Mouse (Mus musculus) embryonic facial prominence, embryonic 15.5 days (tissue): ENCODE data around the gene Lurap1l. TPM values are rescaled to one million over a fixed set of nuclear protein-coding genes. Genes with fewer than 3 reads are reported as not detected.

Experiments
- ATAC-seq: fragments of 200-750 bp; cut with Nextera tagmentation; 2 replicates; pipeline ENCODE4 v1.8.0; 2017; ENCODE audit warnings: low read depth, moderate TSS enrichment; ENCODE audit not compliant: insufficient number of reproducible peaks, low FRiP score, low TSS enrichment
- H3K27ac ChIP-seq: fragments of 300-500 bp; sonication (generic); replicated peaks from 2 replicates; pipeline ENCODE4 v1.5.1; 2015; ENCODE audit warnings: mild to moderate bottlenecking, inconsistent platforms
- H3K27me3 ChIP-seq: fragments of 300-500 bp; sonication (generic); 2 replicates; pipeline ENCODE4 v1.6.1; 2015; ENCODE audit warnings: inconsistent platforms
- H3K36me3 ChIP-seq: fragments of 300-500 bp; sonication (generic); 2 replicates; pipeline ENCODE4 v1.6.1; 2015; ENCODE audit warnings: mild to moderate bottlenecking, inconsistent platforms
- H3K4me1 ChIP-seq: fragments of 300-500 bp; sonication (generic); 2 replicates; pipeline ENCODE4 v1.6.1; 2015; ENCODE audit warnings: inconsistent platforms
- H3K4me2 ChIP-seq: fragments of 300-500 bp; sonication (generic); replicated peaks from 2 replicates; pipeline ENCODE4 v1.6.1; 2015; ENCODE audit warnings: mild to moderate bottlenecking, inconsistent platforms
- H3K4me3 ChIP-seq: fragments of 300-500 bp; sonication (generic); replicated peaks from 2 replicates; pipeline ENCODE4 v1.5.1; 2015; ENCODE audit warnings: mild to moderate bottlenecking, inconsistent platforms
- H3K9ac ChIP-seq: fragments of 300-500 bp; sonication (generic); 2 replicates; pipeline ENCODE4 v1.6.1; 2015; ENCODE audit warnings: inconsistent platforms
- H3K9me3 ChIP-seq: fragments of 300-500 bp; sonication (generic); replicated peaks from 2 replicates; pipeline ENCODE4 v1.6.1; 2016; ENCODE audit warnings: inconsistent platforms
- WGBS: fragments of 180-500 bp; shearing (Covaris S2); methylation state at CpG from one replicate; pipeline ENCODE4 v1.1.7; 2015; 5-methylcytosine and 5-hydroxymethylcytosine counted together
- polyA plus RNA-seq: library from polyadenylated mRNA; unstranded; fragments of >200 nt; fragmentation: Nextera tagmentation; extraction: Ambion mirVana; gene quantifications from 2 replicates; pipeline ENCODE4 v1.2.1, GENCODE M21; 2015

Gene Lurap1l
- polyA plus RNA-seq, 1 experiment from 2014 or later = 20.2 TPM

DNA sequence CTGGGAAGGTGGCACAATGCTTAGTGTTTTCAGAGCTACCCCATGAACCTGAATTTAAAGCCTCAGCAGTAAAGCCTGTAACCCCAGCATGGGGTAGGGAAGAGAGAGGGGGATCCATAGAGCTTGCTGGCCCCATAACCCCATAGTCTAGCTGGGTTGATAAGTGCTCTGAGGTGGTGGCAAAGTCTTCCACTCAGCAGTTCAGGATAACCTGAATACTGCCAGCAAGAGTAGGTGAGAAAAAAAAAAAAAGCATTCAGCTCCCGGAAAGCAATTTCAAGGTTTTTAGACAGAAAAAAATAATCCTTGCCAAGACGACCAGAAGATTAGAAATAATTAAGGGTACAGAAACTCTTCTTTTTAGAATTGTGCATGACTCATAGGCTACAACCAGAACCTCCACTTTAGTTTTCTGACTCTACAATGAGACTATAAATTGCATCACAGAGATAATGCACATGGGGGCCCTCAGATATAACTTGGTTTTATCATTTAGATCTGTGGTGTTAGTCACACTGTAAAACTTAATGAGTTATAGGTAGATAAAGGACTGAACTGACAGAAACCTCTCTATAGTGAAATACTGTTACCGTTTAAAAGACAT lies 8.2 kb downstream of the Lurap1l start:
- 48% methylated on average over 3 of the region's 3 CpGs for WGBS
- H3K27me3 ChIP-seq = no peaks in the 10 kb centered on the region
- no peaks in the 10 kb centered on the region for H3K36me3 ChIP-seq
- H3K4me1 ChIP-seq = no peaks in the 10 kb centered on the region
- no peak overlapping the region for H3K9ac ChIP-seq
- no peak overlapping the region for H3K27ac ChIP-seq
- H3K9me3 ChIP-seq = no peaks in the 10 kb centered on the region
- no peak overlapping the region for H3K4me2 ChIP-seq
- no peak for ATAC-seq
- H3K4me3 ChIP-seq = no peak overlapping the region

DNA sequence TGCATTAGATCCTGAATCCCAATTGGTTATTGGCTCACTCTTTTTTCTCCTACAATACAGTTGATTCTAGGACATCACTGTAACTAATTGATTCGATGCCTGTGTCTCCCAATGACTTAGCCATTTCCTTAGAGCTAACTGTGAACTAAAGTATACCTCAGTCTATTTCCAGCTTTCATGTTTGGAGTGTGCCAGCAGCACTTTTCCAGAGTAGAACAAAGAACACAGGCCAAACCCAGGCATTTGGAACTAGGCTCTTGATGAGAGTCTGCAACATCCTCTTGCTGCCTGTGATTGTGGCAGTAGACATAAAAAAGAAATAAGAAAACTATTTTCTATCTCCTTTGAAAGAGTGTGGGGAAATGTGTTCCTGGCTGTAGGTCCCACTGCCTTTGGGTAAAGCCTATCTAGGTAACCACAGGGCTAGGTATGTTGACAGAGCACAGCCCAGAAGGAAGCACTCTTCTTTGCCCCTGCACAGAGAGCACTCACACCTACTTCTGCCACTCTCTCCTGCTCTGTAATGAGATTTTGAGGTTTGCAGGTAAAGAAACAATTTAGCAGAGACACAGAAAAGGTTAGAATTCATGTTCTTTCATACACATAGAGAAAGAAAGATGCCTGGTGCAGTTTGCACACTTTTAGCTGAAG lies 8.9 kb downstream of the Lurap1l start:
- Histone ChIP-seq H3K4me3 (no peak overlapping the region), H3K27me3 (no peaks in the 10 kb centered on the region), H3K4me2 (no peak overlapping the region), H3K9me3 (no peaks in the 10 kb centered on the region), H3K36me3 (no peaks in the 10 kb centered on the region), H3K4me1 (no peaks in the 10 kb centered on the region), H3K27ac (no peak overlapping the region), H3K9ac (no peak overlapping the region)
- ATAC-seq = no peak
- 51% methylated on average over 1 of the region's 1 CpGs for WGBS

DNA sequence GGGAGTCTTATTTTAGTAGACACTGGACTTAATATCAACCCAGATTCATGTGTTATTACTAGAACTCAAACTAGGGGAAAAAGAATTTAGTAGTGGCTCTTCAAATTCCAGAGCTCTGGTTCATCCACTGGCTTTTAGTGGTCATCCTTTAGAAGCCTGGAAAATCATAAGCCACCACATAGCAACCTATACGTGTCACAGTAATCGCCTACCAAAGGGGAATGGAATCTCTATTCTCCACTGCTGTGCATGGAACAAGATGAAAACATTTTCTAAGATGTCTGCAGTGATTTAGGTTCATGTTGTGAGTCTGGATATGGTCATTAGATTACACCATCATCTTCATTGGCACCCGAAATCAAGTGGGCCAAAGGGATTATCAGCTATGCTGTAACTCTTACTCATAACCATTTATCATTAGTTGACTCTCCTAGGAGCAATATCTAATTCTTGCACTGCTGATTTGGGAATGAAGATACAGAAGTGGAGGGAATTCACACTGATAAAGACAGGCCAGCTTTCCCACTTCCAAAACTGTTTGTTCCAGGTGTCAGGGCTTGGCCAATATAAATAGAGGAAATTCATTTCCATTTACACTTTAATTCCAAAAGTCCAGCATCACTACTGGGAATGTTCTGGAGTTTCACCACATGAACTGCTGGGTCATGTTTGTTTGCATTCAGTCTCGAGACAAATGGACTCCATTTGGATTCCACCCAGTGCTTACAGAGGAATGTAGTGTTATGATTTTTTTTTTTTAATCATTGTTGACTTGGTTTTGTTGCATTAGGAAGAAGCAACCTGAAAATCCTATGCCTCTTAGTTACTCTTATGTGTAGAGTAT lies 11.4 kb downstream of the Lurap1l start:
- 76% methylated on average over 4 of the region's 4 CpGs for WGBS
- Histone ChIP-seq H3K36me3 (no peaks in the 10 kb centered on the region), H3K4me2 (no peak overlapping the region), H3K27ac (no peak overlapping the region), H3K27me3 (no peaks in the 10 kb centered on the region), H3K9me3 (no peaks in the 10 kb centered on the region), H3K4me3 (no peak overlapping the region), H3K4me1 (no peaks in the 10 kb centered on the region), H3K9ac (no peak overlapping the region)
- no peak for ATAC-seq

DNA sequence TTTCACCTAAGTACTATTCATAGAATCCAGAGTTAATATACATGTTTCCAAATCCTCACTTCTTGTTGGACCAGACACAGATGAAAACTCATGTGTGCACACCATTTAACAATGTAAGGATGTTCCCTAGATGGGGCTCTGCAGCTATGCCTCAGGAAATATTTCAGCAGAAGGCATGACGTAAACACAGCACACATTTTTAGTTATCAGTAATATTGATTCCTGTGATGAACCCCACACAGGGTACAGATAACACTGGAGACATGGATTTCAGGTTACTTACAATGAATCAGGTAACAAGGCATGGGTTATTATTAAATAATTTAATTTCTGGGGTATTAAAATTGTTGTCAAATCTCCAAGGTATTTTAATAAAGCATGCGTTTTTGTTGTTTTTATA lies 12.2 kb downstream of the Lurap1l start:
- Histone ChIP-seq H3K36me3 (no peaks in the 10 kb centered on the region), H3K4me2 (no peak overlapping the region), H3K9me3 (no peaks in the 10 kb centered on the region), H3K4me3 (no peak overlapping the region), H3K9ac (no peak overlapping the region), H3K4me1 (no peaks in the 10 kb centered on the region), H3K27me3 (no peaks in the 10 kb centered on the region), H3K27ac (no peak overlapping the region)
- 79% methylated on average over 2 of the region's 2 CpGs for WGBS
- ATAC-seq = no peak

DNA sequence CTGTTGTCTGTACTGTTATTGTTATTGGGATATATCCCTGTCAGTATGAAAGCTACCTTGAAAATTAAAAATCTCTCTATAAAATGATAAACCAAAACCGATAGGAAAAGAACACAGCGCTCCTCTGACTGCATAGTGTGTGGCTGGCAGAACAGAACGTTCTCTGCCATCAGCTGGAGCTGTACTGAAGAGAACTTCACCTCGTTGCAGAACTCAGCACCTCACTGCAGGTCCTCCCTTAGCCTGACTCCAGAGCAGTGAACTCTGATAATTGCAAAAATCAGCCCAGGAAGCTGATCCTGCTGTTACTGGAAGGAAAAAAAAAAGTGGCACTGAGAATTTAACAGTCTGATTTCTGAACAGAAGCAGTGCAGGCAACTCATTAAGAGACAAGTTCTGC lies 14.4 kb downstream of the Lurap1l start:
- Histone ChIP-seq H3K36me3 (no peaks in the 10 kb centered on the region), H3K4me2 (no peak overlapping the region), H3K27me3 (no peaks in the 10 kb centered on the region), H3K9me3 (no peaks in the 10 kb centered on the region), H3K9ac (no peak overlapping the region), H3K27ac (no peak overlapping the region), H3K4me1 (no peaks in the 10 kb centered on the region), H3K4me3 (no peak overlapping the region)
- WGBS = 65% methylated on average over 4 of the region's 4 CpGs
- no peak for ATAC-seq

DNA sequence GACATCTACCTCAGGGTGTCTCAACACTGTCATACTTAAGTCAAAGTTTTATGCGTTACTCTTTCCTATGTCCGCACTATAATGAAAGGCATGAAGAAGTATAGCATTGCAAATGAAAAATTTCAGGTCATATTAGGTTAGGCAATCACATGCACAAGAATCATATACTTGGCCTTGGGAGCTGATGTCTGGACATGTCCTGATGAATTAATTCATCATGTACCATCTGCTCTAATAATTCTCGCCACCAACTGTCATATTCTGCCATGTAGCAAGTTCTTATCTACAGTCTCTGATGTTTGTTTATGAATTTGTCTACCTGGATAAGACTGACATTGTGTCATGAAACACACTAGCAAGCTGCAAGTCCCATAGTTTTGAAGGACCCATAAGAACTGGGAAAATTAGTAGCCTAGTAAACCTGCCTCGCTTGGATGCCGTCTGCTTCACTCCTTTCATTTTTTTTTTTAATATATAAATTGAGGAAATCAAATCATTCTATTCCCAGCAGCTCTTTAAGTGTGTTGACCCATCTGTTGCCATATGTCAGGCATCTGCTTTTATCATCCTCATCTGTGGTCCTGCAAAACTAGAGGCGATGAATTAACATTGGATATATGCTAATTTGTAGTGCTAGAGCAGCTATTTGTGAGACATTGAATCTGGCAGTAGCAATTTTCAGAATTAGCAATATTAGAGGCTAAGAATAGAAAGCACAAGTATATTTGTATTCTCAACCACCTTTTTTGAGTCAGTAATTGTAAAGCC lies 15.5 kb downstream of the Lurap1l start:
- ATAC-seq = no peak

DNA sequence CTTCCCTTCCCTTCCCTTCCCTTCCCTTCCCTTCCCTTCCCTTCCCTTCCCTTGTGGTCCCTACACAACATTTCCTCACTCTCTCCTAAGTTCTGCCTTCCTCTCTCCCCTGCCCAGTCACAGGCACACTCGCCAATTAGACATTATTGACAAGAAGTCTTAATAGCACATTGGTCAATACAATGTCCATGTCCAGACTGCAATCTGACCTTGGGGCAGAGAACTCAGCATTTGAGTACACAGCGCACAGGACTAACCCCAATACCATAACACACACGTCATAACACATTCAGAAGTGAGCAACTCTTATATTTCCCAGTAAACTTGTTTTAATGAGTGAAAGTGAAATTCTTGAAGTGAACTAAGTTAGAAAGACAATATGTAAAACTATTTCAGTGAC lies 24.3 kb downstream of the Lurap1l start:
- 90% methylated on average over 3 of the region's 3 CpGs for WGBS

More for the DNA sequence above, 15.5 kb downstream of the Lurap1l start:
- Histone ChIP-seq H3K27ac (no peak overlapping the region), H3K4me3 (no peak overlapping the region), H3K9me3 (no peaks in the 10 kb centered on the region), H3K4me1 (no peaks in the 10 kb centered on the region), H3K36me3 (no peaks in the 10 kb centered on the region), H3K9ac (no peak overlapping the region), H3K4me2 (no peak overlapping the region), H3K27me3 (no peaks in the 10 kb centered on the region)
- 79% methylated on average over 6 of the region's 6 CpGs for WGBS

DNA sequence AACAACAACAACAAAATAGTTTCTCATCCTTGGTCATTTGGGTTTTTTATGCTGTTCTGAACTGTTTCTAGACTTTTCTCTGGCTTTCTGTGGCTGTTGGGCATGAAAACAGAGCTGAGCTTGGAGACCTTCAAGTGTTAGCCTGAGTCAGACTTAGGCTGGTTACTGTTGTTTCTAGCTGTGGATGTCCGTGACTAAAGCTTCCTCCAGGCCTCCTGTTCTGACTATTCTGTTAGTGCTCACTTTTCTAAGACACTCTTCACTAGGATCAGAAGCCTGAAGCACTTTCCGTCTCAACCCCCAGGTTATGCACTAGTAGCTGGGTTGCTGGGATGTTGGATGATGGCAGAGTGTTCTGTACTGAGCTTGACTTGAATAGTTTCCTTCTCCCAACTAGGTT lies 28.7 kb downstream of the Lurap1l start:
- 69% methylated on average over 2 of the region's 2 CpGs for WGBS
- Histone ChIP-seq H3K4me1 (no peaks in the 10 kb centered on the region), H3K36me3 (no peaks in the 10 kb centered on the region), H3K27me3 (no peaks in the 10 kb centered on the region), H3K9ac (no peak overlapping the region), H3K27ac (no peak overlapping the region), H3K9me3 (no peaks in the 10 kb centered on the region), H3K4me2 (no peak overlapping the region), H3K4me3 (no peak overlapping the region)
- ATAC-seq = no peak

More for the DNA sequence above, 24.3 kb downstream of the Lurap1l start:
- H3K9ac ChIP-seq = no peak overlapping the region
- H3K4me3 ChIP-seq = no peak overlapping the region
- no peaks in the 10 kb centered on the region for H3K4me1 ChIP-seq
- no peak for ATAC-seq
- H3K9me3 ChIP-seq = no peaks in the 10 kb centered on the region
- H3K4me2 ChIP-seq = no peak overlapping the region
- H3K27me3 ChIP-seq = no peaks in the 10 kb centered on the region
- H3K36me3 ChIP-seq = no peaks in the 10 kb centered on the region
- H3K27ac ChIP-seq = no peak overlapping the region

DNA sequence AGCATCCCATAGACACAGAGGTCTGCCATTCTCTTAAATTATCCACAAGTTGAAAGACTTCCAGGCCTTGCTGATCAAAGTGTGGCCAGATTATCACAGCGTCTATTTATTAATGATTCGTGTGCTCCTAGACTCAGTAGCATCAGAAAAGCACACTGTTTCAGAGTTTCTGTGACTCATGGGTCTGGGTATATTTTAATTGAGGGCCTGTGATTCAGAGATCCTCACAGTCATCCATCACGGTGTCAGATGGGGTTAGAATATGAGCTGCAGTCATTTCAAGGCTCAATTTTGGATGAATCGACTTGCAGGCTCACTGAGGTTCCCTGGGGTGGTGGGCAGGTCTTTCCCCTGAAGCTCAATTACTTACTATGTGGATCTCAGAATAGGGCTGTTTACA lies 30.5 kb downstream of the Lurap1l start:
- no peak overlapping the region for H3K27ac ChIP-seq
- no peaks in the 10 kb centered on the region for H3K36me3 ChIP-seq
- no peak for ATAC-seq
- H3K4me2 ChIP-seq = no peak overlapping the region
- H3K9me3 ChIP-seq = no peaks in the 10 kb centered on the region
- no peak overlapping the region for H3K4me3 ChIP-seq
- H3K4me1 ChIP-seq = no peaks in the 10 kb centered on the region
- H3K27me3 ChIP-seq = no peaks in the 10 kb centered on the region
- 74% methylated on average over 4 of the region's 4 CpGs for WGBS
- no peak overlapping the region for H3K9ac ChIP-seq

DNA sequence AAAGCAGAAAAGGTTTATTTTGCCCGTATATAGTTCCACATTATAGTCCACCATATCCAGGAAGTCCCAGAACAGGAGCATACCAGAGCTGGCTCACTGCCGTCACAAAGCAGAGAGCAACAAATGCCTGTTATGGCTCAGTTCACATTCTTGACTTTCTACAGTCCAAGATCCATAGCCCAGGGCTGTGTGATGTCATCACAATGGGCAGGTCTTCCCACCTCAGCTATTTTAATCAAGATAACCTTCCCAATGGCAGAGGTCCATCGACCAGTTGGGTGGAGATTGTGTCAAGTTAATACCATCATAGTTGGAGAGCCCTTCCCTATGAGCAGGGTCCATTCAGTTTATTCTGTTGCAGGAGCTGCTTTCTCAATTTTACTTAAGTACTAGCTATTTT lies 31.5 kb downstream of the Lurap1l start:
- H3K9me3 ChIP-seq = no peaks in the 10 kb centered on the region
- no peak overlapping the region for H3K9ac ChIP-seq
- H3K27me3 ChIP-seq = no peaks in the 10 kb centered on the region
- H3K4me2 ChIP-seq = no peak overlapping the region
- ATAC-seq = no peak
- no peaks in the 10 kb centered on the region for H3K36me3 ChIP-seq
- 70% methylated on average over 3 of the region's 3 CpGs for WGBS
- H3K4me1 ChIP-seq = no peaks in the 10 kb centered on the region
- H3K27ac ChIP-seq = no peak overlapping the region
- no peak overlapping the region for H3K4me3 ChIP-seq

DNA sequence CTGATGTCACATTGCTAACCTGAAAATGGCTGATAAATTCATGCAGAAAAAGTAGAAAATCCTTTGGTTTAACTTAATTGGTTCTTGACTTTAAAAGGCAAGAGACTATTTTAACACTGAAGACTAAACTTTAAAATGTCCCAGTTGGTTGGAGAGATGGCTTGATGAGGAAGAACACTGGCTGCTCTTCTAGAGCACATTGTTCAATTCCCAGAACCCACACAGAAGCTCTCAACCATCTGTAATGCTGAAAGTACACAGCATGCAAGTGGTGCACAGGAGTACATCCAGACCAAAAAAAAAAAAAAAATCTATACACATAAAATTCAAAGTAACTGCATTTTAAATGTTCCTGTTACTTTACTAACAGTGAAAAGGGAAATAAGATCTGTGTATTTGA lies 34.2 kb downstream of the Lurap1l start:
- H3K9me3 ChIP-seq = no peaks in the 10 kb centered on the region
- no peaks in the 10 kb centered on the region for H3K36me3 ChIP-seq
- ATAC-seq = no peak
- H3K4me1 ChIP-seq = no peaks in the 10 kb centered on the region
- no peak overlapping the region for H3K4me3 ChIP-seq
- H3K27me3 ChIP-seq = no peaks in the 10 kb centered on the region
- no peak overlapping the region for H3K4me2 ChIP-seq
- no peak overlapping the region for H3K27ac ChIP-seq
- no peak overlapping the region for H3K9ac ChIP-seq
